Comparison of ENCODE assay signal across 19 mouse cellular contexts in genomic region chr17:52885210-52885609, GRCm38 (mm10).
DNase-seq lines count a peak whose midpoint lies in the region; ATAC-seq lines count a peak whose summit lies in the region.
"Had no signal": no experiment of that assay in that cellular context is flagged by ENCODE, and none has a peak within 500 bp of the region (broad histone marks: within the 10 kb centered on the region; RNA-seq: fewer than 3 reads in every experiment).

No protein-coding gene starts in this region.

- no peak overlapping the region for H3K27ac ChIP-seq in lung, embryonic 16.5 days (ENCODE audit: low read length)
- H3K27ac ChIP-seq: embryonic facial prominence, embryonic 13.5 days; forebrain, embryonic 13.5 days; gastrocnemius, adult 2 months; heart, embryonic 13.5 days had no signal

- DNase-seq in left cerebral cortex, postnatal 14 days (ENCODE audit: low spot score in 2 of 2), result peak; percentile 8 to 11
- DNase-seq in left cerebral cortex, adult 18-20 months (ENCODE audit: low spot score in 2 of 2), result no peak
- peak; percentile 58 for DNase-seq in Muller cell, postnatal 12 days (ENCODE audit: inconsistent ontology term)
- peak; percentile 25 for DNase-seq in lung, postnatal 36 days
- no peak for DNase-seq in thymus, postnatal 10 days (ENCODE audit: low spot score in 2 of 2)
- DNase-seq: adrenal gland, postnatal 14 days; cerebellum, adult 18-20 months; cerebellum, adult 9-11 months; cerebellum, postnatal 36 days; gastrocnemius, adult 2 months; gastrocnemius, postnatal 25 days; heart, postnatal 36 days had no signal

- H3K27me3 ChIP-seq in lung, embryonic 16.5 days (ENCODE audit: control insufficient read depth, insufficient read depth, low read depth, low read length), result no peaks in the 10 kb centered on the region
- H3K27me3 ChIP-seq: embryonic facial prominence, embryonic 13.5 days; forebrain, embryonic 13.5 days; heart, embryonic 13.5 days; Patski had no signal

- ATAC-seq in lung, embryonic 16.5 days (ENCODE audit: low read depth), result peak; percentile 71
- ATAC-seq in monocyte, adult 5-6 weeks (replicated peaks; ENCODE audit: insufficient number of reproducible peaks, low FRiP score, low TSS enrichment, poor library complexity, severe bottlenecking), result no peak
- ATAC-seq: activated CD4-positive, CD25-positive, alpha-beta regulatory T cell, adult 4 months; forebrain, embryonic 13.5 days; Patski had no signal

- H3K4me2 ChIP-seq in lung, embryonic 16.5 days (ENCODE audit: low read depth, low read length), result no peak overlapping the region
- H3K4me2 ChIP-seq: embryonic facial prominence, embryonic 13.5 days; forebrain, embryonic 13.5 days; heart, embryonic 13.5 days had no signal

- no peaks in the 10 kb centered on the region for H3K9me3 ChIP-seq in lung, embryonic 16.5 days (ENCODE audit: control insufficient read depth, low read length)
- H3K9me3 ChIP-seq: embryonic facial prominence, embryonic 13.5 days; forebrain, embryonic 13.5 days had no signal

- no peaks in the 10 kb centered on the region for H3K4me1 ChIP-seq in lung, embryonic 16.5 days (replicated peaks; ENCODE audit: control insufficient read depth, insufficient read depth, low read length)
- H3K4me1 ChIP-seq: embryonic facial prominence, embryonic 13.5 days; forebrain, embryonic 13.5 days; heart, embryonic 13.5 days had no signal

- 47% methylated on average over 1 of the region's 1 CpGs for WGBS in lung, embryonic 16.5 days

- no peaks in the 10 kb centered on the region for H3K36me3 ChIP-seq in lung, embryonic 16.5 days (ENCODE audit: control insufficient read depth, insufficient read depth, low read length)
- H3K36me3 ChIP-seq: embryonic facial prominence, embryonic 13.5 days; heart, embryonic 13.5 days had no signal

- intact Hi-C loops in left cerebral cortex, postnatal 14 days (cut with DNase I), result no loop called here

- H3K4me3 ChIP-seq in lung, embryonic 16.5 days (ENCODE audit: low read length), result no peak overlapping the region
- H3K4me3 ChIP-seq: embryonic facial prominence, embryonic 13.5 days; forebrain, embryonic 13.5 days; gastrocnemius, adult 2 months; heart, embryonic 13.5 days had no signal

- H3K9ac ChIP-seq in lung, embryonic 16.5 days (ENCODE audit: low read length), result no peak overlapping the region
- H3K9ac ChIP-seq: embryonic facial prominence, embryonic 13.5 days; forebrain, embryonic 13.5 days; heart, embryonic 13.5 days had no signal

Comparison
In these comparisons a context has a peak if more than half of its experiments do, and no peak if none do; other contexts are left out.
1. DNase-seq: peak in left cerebral cortex, postnatal 14 days (2 of 2), Muller cell, postnatal 12 days (single experiment) and lung, postnatal 36 days (single experiment); none in left cerebral cortex, adult 18-20 months (0 of 2) and thymus, postnatal 10 days (0 of 2).